Mouse (Mus musculus) mouse trophoblast stem cell (cell line): ENCODE data around the gene Atp1b3.
"Not testable (repeated sequence)": the region's sequence is repeated elsewhere in the genome, so short reads cannot be mapped to it uniquely, and the experiment has no call there.

ENCODE experiments used
- in situ Hi-C, 2 experiments: fragments of 300-500 bp; cut with MseI, MboI; formaldehyde crosslinking; loops; 2 replicates in 1 of 2; 3 replicates in 1 of 2; pipeline ENCODE4 v1.15.1; 2025

Gene Atp1b3

GRCm38 (mm10) chr9:96364141-96364838 lies at the start of gene Atp1b3:
Gene Atp1b3 (minus strand): TSS chr9:96364442.
- in situ Hi-C loops = no loop called here

- in situ Hi-C loops = no loop called here
Observed at GRCm38 (mm10) chr9:96412821-96413405, 48.7 kb upstream of the Atp1b3 start.

GRCm38 (mm10) chr9:96404312-96404711 lies 40.1 kb upstream of the Atp1b3 start:
- in situ Hi-C loops = no loop called here

GRCm38 (mm10) chr9:96399916-96400315 lies 35.7 kb upstream of the Atp1b3 start:
- in situ Hi-C loops = not testable (repeated sequence)

GRCm38 (mm10) chr9:96399425-96399878 lies 35.2 kb upstream of the Atp1b3 start:
- in situ Hi-C loops = no loop called here

GRCm38 (mm10) chr9:96398614-96399013 lies 34.4 kb upstream of the Atp1b3 start:
- in situ Hi-C loops = no loop called here

- in situ Hi-C loops = no loop called here
Observed at GRCm38 (mm10) chr9:96398165-96398564, 33.9 kb upstream of the Atp1b3 start.

- in situ Hi-C loops = no loop called here
Observed at GRCm38 (mm10) chr9:96394910-96395690, 30.9 kb upstream of the Atp1b3 start.

GRCm38 (mm10) chr9:96393731-96394235 lies 29.5 kb upstream of the Atp1b3 start:
- in situ Hi-C loops = no loop called here

GRCm38 (mm10) chr9:96393112-96393511 lies 28.9 kb upstream of the Atp1b3 start:
- in situ Hi-C loops = no loop called here

- in situ Hi-C loops = no loop called here
Observed at GRCm38 (mm10) chr9:96391921-96392320, 27.7 kb upstream of the Atp1b3 start.

GRCm38 (mm10) chr9:96383714-96384487 lies 19.7 kb upstream of the Atp1b3 start:
- in situ Hi-C loops = no loop called here

GRCm38 (mm10) chr9:96382756-96383155 lies 18.5 kb upstream of the Atp1b3 start:
- in situ Hi-C loops = no loop called here

- in situ Hi-C loops = no loop called here
Observed at GRCm38 (mm10) chr9:96381393-96381792, 17.2 kb upstream of the Atp1b3 start.

GRCm38 (mm10) chr9:96379551-96379950 lies 15.3 kb upstream of the Atp1b3 start:
- in situ Hi-C loops = no loop called here

GRCm38 (mm10) chr9:96378747-96379146 lies 14.5 kb upstream of the Atp1b3 start:
- in situ Hi-C loops = no loop called here

GRCm38 (mm10) chr9:96377096-96377495 lies 12.9 kb upstream of the Atp1b3 start:
- in situ Hi-C loops = no loop called here

- in situ Hi-C loops = no loop called here
Observed at GRCm38 (mm10) chr9:96375819-96376218, 11.6 kb upstream of the Atp1b3 start.

- in situ Hi-C loops = no loop called here
Observed at GRCm38 (mm10) chr9:96371075-96371474, 6.8 kb upstream of the Atp1b3 start.

GRCm38 (mm10) chr9:96369654-96370384 lies 5.6 kb upstream of the Atp1b3 start:
- in situ Hi-C loops = no loop called here
